Mouse (Mus musculus) kidney, embryonic 15.5 days (tissue): ENCODE measurements around the gene Slc4a8. TPM values are rescaled to one million over a fixed set of nuclear protein-coding genes. Genes with fewer than 3 reads are reported as not detected.

Source experiments
- ATAC-seq: fragments of 200-750 bp; cut with Nextera tagmentation; replicated peaks from 2 replicates; pipeline ENCODE4 v1.8.0; 2017; ENCODE audit warnings: moderate TSS enrichment; ENCODE audit not compliant: low FRiP score
- H3K27ac ChIP-seq: fragments of 300-500 bp; sonication (generic); 2 replicates; pipeline ENCODE4 v1.5.1; 2015; ENCODE audit warnings: mild to moderate bottlenecking, inconsistent platforms
- H3K27me3 ChIP-seq: fragments of 300-500 bp; sonication (generic); 2 replicates; pipeline ENCODE4 v1.6.1; 2015; ENCODE audit warnings: inconsistent platforms
- H3K36me3 ChIP-seq: fragments of 300-500 bp; sonication (generic); 2 replicates; pipeline ENCODE4 v1.6.1; 2015; ENCODE audit warnings: inconsistent platforms
- H3K4me1 ChIP-seq: fragments of 300-500 bp; sonication (generic); 2 replicates; pipeline ENCODE4 v1.6.1; 2015; ENCODE audit warnings: inconsistent platforms
- H3K4me2 ChIP-seq: fragments of 300-500 bp; sonication (generic); 2 replicates; pipeline ENCODE4 v1.6.1; 2015; ENCODE audit warnings: moderate library complexity, mild to moderate bottlenecking, inconsistent platforms
- H3K4me3 ChIP-seq: fragments of 300-500 bp; sonication (generic); replicated peaks from 2 replicates; pipeline ENCODE4 v1.5.1; 2015; ENCODE audit warnings: mild to moderate bottlenecking, inconsistent platforms
- H3K9ac ChIP-seq: fragments of 300-500 bp; sonication (generic); 2 replicates; pipeline ENCODE4 v1.6.1; 2015; ENCODE audit warnings: mild to moderate bottlenecking, inconsistent platforms
- H3K9me3 ChIP-seq: fragments of 300-500 bp; sonication (generic); replicated peaks from 2 replicates; pipeline ENCODE4 v1.6.1; 2016; ENCODE audit warnings: inconsistent platforms
- WGBS: fragments of 180-500 bp; shearing (Covaris S2); methylation state at CpG from one replicate; pipeline ENCODE4 v1.1.7; 2015; ENCODE audit warnings: mixed read lengths; 5-methylcytosine and 5-hydroxymethylcytosine counted together
- polyA plus RNA-seq: library from polyadenylated mRNA; unstranded; fragments of >200 nt; fragmentation: Nextera tagmentation; extraction: Ambion mirVana; gene quantifications from 2 replicates; pipeline ENCODE4 v1.2.1, GENCODE M21; 2015

Slc4a8 gene
- polyA plus RNA-seq, 1 experiment from 2014 or later, result 9.9 TPM

DNA sequence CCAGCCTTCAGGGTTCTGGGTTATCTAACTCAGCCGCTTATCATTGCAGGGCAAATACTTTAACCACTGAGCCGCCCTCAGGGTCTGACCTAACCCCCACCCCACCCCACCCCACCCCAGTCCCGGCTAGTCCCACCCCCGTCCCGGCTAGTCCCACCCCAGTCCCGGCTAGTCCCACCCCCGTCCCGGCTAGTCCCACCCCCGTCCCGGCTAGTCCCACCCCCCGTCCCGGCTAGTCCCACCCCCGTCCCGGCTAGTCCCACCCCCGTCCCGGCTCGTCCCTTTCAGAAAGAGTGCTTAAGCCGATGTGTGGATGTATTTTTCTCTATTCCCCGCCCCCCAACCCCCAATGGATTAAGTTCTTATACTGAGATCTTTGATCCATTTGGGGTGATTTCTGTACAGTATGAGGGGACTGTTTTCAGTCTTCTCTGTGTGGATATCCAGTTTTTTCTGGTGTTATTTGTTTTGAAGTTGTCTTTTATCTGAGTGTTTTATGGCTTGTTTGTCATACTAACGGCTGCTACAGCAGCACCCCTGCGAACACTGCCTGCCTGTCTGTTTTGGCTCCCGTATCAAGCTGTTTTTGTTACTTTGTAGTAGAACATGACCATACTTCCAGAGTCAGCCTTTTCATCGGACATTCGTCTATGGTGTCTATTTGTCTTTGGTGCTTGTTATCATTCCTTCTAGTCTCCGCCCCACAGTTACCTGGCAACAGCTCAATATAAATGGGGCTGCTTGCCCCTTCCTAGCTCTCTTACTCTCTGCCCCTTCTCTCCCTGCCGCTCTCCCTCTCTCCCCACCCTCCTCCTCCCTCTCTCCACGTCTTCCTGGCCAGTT, 14.2 kb upstream of the Slc4a8 start:
- WGBS, result 2% methylated on average over 27 of the region's 27 CpGs
- Histone ChIP-seq H3K9me3 (no peaks in the 10 kb centered on the region), H3K9ac (no peak overlapping the region), H3K4me2 (peak overlapping the region; percentile 59), H3K27me3 (peaks cover 8% of the 10 kb centered on the region; the same call in 1 of the 2 replicates), H3K4me1 (peaks cover 12% of the 10 kb centered on the region), H3K4me3 (peak overlapping the region; percentile 38), H3K27ac (no peak overlapping the region), H3K36me3 (no peaks in the 10 kb centered on the region)
- peak; percentile 89 for ATAC-seq

DNA sequence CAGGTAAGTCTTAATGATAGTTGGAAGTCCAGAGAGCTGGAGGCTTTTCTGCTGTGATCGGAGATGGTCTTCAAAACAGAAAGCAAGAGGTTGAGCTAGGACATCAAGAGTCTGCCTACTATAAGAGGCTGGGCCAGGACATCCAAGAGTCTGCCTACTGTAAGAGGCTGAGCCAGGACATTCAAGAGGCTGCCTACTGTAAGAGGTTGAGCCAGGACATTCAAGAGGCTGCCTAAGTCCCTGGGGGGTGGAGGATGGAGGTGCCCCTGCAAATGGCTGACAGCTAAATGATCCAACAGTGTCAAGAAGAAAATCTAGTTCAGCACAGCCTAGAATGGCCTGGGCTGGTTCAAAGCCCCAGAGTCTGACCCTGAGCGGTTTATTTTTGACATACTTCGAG, 13.0 kb upstream of the Slc4a8 start:
- ATAC-seq, result no peak
- H3K9me3 ChIP-seq, result no peaks in the 10 kb centered on the region

DNA sequence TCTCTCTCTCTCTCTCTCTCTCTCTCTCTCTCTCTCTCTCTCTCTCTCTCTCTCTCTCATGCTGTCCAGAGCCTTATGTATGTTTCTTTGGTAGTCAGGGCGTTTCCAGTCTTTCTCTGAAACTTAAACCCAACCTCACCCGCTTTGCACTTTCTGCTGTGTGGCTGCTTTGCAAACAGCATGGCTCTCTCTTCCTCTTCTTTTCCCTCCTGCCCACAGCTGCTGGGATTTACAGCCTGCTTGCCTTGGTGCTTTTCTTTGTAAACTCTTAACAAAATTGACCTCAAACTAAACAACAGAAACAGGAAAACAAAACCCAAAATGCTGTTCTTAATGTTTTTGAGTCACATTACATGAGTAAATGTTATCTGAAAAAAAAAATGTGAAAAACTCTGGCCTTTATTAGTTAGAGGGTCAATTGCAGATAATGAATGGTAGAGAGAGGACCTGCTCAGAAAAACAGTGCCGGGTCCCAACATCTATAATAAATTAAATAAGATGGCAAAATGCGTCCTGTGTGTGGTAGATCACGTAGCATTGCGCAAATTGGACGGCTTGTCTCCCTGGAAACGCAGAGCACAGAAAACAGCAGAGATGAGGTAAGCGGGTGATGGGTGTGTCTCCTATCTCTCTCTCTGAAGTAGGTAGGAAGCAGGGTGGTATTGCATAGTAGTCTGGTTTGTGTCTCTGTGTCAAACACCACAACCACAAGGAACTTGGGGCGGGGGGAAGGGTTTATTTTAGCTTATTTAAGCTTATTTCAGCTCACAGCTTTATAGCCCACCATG, 11.6 kb upstream of the Slc4a8 start:
- no peak overlapping the region for H3K27ac ChIP-seq
- no peak overlapping the region for H3K4me2 ChIP-seq
- ATAC-seq, result no peak
- H3K9ac ChIP-seq, result no peak overlapping the region
- WGBS, result 72% methylated on average over 10 of the region's 10 CpGs
- no peaks in the 10 kb centered on the region for H3K9me3 ChIP-seq
- H3K27me3 ChIP-seq, result peaks cover 15% of the 10 kb centered on the region; the same call in 1 of the 2 replicates
- H3K4me1 ChIP-seq, result peaks cover 23% of the 10 kb centered on the region
- no peak overlapping the region for H3K4me3 ChIP-seq
- no peaks in the 10 kb centered on the region for H3K36me3 ChIP-seq

More for the DNA sequence above, 13.0 kb upstream of the Slc4a8 start:
- H3K27ac ChIP-seq, result no peak overlapping the region
- H3K4me1 ChIP-seq, result peaks cover 12% of the 10 kb centered on the region
- peaks cover 8% of the 10 kb centered on the region; the same call in 1 of the 2 replicates for H3K27me3 ChIP-seq
- no peaks in the 10 kb centered on the region for H3K36me3 ChIP-seq
- WGBS, result 85% methylated on average over 3 of the region's 3 CpGs
- no peak overlapping the region for H3K4me3 ChIP-seq
- H3K9ac ChIP-seq, result no peak overlapping the region
- H3K4me2 ChIP-seq, result no peak overlapping the region

GRCm38 (mm10) chr15:100752439-100752838, 9.1 kb upstream of the Slc4a8 start:
- H3K4me1 ChIP-seq, result peaks cover 31% of the 10 kb centered on the region
- no peaks in the 10 kb centered on the region for H3K9me3 ChIP-seq
- H3K9ac ChIP-seq, result no peak overlapping the region
- no peak overlapping the region for H3K27ac ChIP-seq
- no peak for ATAC-seq
- H3K4me3 ChIP-seq, result no peak overlapping the region
- H3K36me3 ChIP-seq, result no peaks in the 10 kb centered on the region
- no peak overlapping the region for H3K4me2 ChIP-seq
- WGBS, result 80% methylated on average over 2 of the region's 2 CpGs
- peaks cover 18% of the 10 kb centered on the region; the same call in 1 of the 2 replicates for H3K27me3 ChIP-seq

GRCm38 (mm10) chr15:100753045-100753444, 8.5 kb upstream of the Slc4a8 start:
- WGBS, result 70% methylated on average over 5 of the region's 5 CpGs
- no peak overlapping the region for H3K27ac ChIP-seq
- peaks cover 18% of the 10 kb centered on the region; the same call in 1 of the 2 replicates for H3K27me3 ChIP-seq
- no peaks in the 10 kb centered on the region for H3K9me3 ChIP-seq
- H3K4me1 ChIP-seq, result peaks cover 29% of the 10 kb centered on the region
- no peak for ATAC-seq
- H3K4me3 ChIP-seq, result no peak overlapping the region
- H3K36me3 ChIP-seq, result no peaks in the 10 kb centered on the region
- H3K9ac ChIP-seq, result no peak overlapping the region
- no peak overlapping the region for H3K4me2 ChIP-seq

- Histone ChIP-seq H3K4me3 (no peak overlapping the region), H3K9ac (no peak overlapping the region), H3K27me3 (0 out of 2 replicates have a peak, but pooled peaks cover 13% of the 10 kb centered on the region), H3K4me1 (peaks cover 29% of the 10 kb centered on the region), H3K36me3 (no peaks in the 10 kb centered on the region), H3K27ac (no peak overlapping the region), H3K9me3 (no peaks in the 10 kb centered on the region), H3K4me2 (no peak overlapping the region)
- no peak for ATAC-seq
- WGBS, result 40% methylated on average over 7 of the region's 7 CpGs
Observed at GRCm38 (mm10) chr15:100754041-100754440, 7.5 kb upstream of the Slc4a8 start.

- H3K4me3 ChIP-seq, result 0 out of 2 replicates have a peak overlapping the region, but pooled peaks have one; percentile 2
- WGBS, result 10% methylated on average over 11 of the region's 11 CpGs
- H3K9ac ChIP-seq, result no peak overlapping the region
- no peaks in the 10 kb centered on the region for H3K9me3 ChIP-seq
- ATAC-seq, result 0 out of 2 replicates have a peak, but pooled peaks have one; percentile 46
- H3K4me2 ChIP-seq, result peak overlapping the region; percentile 51
- H3K4me1 ChIP-seq, result peaks cover 29% of the 10 kb centered on the region
- H3K27me3 ChIP-seq, result 0 out of 2 replicates have a peak, but pooled peaks cover 13% of the 10 kb centered on the region
- H3K27ac ChIP-seq, result 0 out of 2 replicates have a peak overlapping the region, but pooled peaks have one; percentile 19
- H3K36me3 ChIP-seq, result no peaks in the 10 kb centered on the region
Observed at GRCm38 (mm10) chr15:100754805-100755497, 6.6 kb upstream of the Slc4a8 start.

DNA sequence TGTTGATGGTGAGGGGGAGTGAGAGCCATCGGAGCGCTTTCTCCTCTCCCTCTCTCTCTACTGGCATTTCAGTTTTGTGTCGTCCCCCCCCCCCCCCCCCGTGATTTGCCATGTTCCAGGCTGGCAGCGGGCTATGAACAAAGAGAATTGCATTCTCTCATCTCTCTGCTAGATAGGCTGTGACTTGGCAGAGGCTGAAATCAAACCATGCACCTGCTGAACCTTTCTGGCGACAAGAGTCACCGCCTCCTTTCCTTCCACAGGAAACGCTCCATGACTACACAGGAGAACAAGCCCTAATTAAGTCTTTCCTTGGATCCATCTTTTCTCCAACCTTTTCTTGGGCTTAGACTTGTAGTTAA, 6.1 kb upstream of the Slc4a8 start:
- peak overlapping the region; percentile 51 for H3K4me2 ChIP-seq
- peaks cover 30% of the 10 kb centered on the region for H3K4me1 ChIP-seq
- H3K4me3 ChIP-seq, result no peak overlapping the region
- H3K27ac ChIP-seq, result 0 out of 2 replicates have a peak overlapping the region, but pooled peaks have one; percentile 19
- 13% methylated on average over 6 of the region's 8 CpGs for WGBS
- ATAC-seq, result no peak
- no peaks in the 10 kb centered on the region for H3K36me3 ChIP-seq
- H3K9ac ChIP-seq, result no peak overlapping the region
- 0 out of 2 replicates have a peak, but pooled peaks cover 10% of the 10 kb centered on the region for H3K27me3 ChIP-seq
- H3K9me3 ChIP-seq, result no peaks in the 10 kb centered on the region

DNA sequence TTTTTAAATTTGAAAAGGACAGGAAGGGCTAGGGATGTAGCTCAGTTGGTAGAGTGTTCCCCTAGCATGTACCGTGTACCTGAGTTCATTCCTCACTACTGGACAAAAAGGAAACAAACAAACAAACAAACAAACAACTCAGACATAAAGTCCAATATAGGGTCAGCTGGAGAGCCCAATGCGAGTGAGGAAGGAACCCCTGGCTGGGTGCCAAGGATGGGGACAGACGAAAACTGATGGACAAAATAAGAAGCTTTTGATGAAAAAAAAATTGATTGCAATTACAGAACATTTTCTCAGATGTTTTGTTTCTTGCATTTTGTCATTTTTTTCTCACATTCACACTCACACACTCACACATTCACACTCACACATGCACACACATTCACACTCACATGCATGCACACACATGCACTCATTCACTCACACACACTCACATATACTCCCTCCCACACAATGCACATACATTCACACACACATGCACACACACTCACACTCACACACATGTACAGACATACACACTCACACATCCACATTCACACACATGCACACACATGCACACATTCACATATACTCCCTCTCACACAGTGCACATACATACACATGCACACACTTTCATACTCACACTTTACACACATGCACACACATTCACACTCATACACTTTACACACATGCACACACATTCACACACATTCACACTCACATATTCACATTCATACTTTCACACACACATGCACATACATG, 5.5 kb upstream of the Slc4a8 start:
- Histone ChIP-seq H3K4me2 (no peak overlapping the region), H3K9me3 (no peaks in the 10 kb centered on the region), H3K4me1 (peaks cover 36% of the 10 kb centered on the region), H3K4me3 (no peak overlapping the region), H3K9ac (no peak overlapping the region), H3K27ac (0 out of 2 replicates have a peak overlapping the region, but pooled peaks have one; percentile 19), H3K27me3 (0 out of 2 replicates have a peak, but pooled peaks cover 10% of the 10 kb centered on the region), H3K36me3 (no peaks in the 10 kb centered on the region)
- no peak for ATAC-seq
- 66% methylated on average over 3 of the region's 3 CpGs for WGBS

DNA sequence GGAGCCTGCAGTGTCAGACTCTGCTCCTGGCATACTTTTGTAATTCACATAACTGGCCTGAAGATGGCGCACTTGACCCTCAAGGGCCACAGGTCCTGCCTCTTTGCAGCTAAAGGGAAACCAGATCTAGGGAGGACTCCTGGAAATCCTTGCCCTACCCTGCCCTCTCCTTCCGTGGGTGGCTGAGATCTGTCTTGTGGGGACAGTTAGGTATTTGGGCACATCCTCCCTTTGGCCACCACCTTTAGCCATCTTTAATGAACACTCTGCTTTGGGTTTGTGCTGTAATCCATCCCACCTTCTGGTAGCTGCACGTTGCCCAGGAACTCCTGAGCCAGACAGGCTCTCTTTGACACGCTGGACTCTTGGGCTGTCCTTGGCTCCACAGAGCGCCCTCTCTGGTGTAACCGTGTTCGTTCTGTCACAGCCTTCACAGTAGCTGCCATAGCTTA, 4.0 kb upstream of the Slc4a8 start:
- Histone ChIP-seq H3K9me3 (no peaks in the 10 kb centered on the region), H3K36me3 (no peaks in the 10 kb centered on the region), H3K27me3 (0 out of 2 replicates have a peak, but pooled peaks cover 11% of the 10 kb centered on the region), H3K9ac (no peak overlapping the region), H3K4me2 (peak overlapping the region; percentile 45), H3K27ac (0 out of 2 replicates have a peak overlapping the region, but pooled peaks have one; percentile 24), H3K4me1 (peaks cover 47% of the 10 kb centered on the region), H3K4me3 (no peak overlapping the region)
- no peak for ATAC-seq
- under 1% methylated on average over 7 of the region's 7 CpGs for WGBS

DNA sequence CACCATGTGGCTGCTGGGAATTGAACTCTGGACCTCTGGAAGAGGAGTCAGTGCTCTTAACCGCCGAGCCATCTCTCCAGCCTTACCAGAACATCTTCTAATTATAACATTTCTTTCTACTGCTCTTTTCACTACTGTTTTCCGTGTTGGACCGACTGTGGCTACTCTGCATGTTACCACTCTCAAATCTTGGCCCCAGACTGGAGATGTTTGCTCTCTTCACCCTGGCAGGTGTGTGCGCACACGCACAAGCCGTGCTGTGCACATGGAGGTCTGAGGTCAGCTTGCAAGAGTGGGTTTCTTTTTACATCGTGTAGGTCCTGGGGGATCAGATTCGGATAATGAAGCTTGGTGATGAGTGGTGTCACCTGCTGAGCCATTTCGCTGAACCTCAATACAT, 2.3 kb upstream of the Slc4a8 start:
- 88% methylated on average over 10 of the region's 10 CpGs for WGBS
- Histone ChIP-seq H3K4me1 (peaks cover 47% of the 10 kb centered on the region), H3K4me3 (no peak overlapping the region), H3K4me2 (no peak overlapping the region), H3K36me3 (no peaks in the 10 kb centered on the region), H3K27me3 (0 out of 2 replicates have a peak, but pooled peaks cover 13% of the 10 kb centered on the region), H3K27ac (no peak overlapping the region), H3K9ac (no peak overlapping the region), H3K9me3 (no peaks in the 10 kb centered on the region)
- ATAC-seq, result no peak
